Mouse (Mus musculus): ENCODE measurements around the gene Dnah9. TPM values are rescaled to one million over a fixed set of nuclear protein-coding genes. Genes with fewer than 3 reads are reported as not detected.
A peak's percentile ranks its signal among the peaks of the same experiment; 100 is the strongest.

Gene Dnah9
- polyA plus RNA-seq, 1 experiment: 0.06 TPM

DNA sequence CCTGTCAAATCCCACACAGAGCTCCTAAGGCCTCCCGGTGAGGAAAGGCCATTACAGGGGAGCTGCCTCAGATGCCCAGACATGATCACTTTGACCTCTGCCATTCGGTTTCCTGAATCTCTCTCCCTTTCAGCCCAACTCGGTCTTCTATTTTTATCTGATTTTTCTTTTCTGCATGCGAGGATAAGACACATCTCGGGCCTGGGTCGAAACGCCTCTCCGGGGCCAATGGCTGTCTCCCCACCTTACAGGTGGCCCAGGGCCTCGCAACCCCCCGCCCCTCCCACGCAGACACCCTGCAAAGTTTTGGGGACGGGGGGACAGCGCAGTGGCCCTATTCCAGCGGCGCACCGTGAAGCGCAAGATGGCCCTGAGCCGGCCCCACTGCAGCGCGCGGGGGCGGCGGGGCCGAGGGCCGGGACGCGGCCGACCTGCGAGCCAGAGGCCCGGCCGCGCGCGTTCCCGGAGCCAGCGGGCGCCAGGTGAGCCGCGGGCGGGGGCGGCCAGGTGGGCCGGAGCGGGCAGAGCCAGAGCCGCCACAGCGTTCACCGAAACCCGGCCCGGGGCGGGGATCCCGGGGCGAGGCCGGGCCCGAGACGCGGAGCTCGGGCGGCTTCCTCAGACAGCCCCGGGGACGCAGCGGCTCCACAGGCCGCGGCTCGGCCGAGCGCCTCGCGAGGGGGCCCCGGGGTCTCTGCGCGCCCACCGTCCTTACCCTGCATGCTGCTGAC is 380.8 kb downstream of the Dnah9 start:
- Histone ChIP-seq H3K27ac (ENCODE audit: insufficient read depth, low read length) (peak overlapping the region; percentile 81), H3K27me3 (ENCODE audit: control insufficient read depth, insufficient read depth, low read length) (no peaks in the 10 kb centered on the region), H3K36me3 (ENCODE audit: control insufficient read depth, insufficient read depth, low read length) (no peaks in the 10 kb centered on the region), H3K4me3 (ENCODE audit: extremely low read depth, insufficient read depth, insufficient read length) (peak overlapping the region; percentile 76), H3K4me1 (ENCODE audit: control insufficient read depth, insufficient read depth, insufficient read length) (peaks cover 3% of the 10 kb centered on the region; the same call in 1 of the 2 replicates)
- under 1% methylated on average over 55 of the region's 71 CpGs for WGBS
- TF ChIP-seq CTCF (IDR thresholded peaks at IDR 0.05; ENCODE audit: extremely low read depth, insufficient read depth, insufficient read length, insufficient replicate concordance) (no peak), POLR2A (IDR thresholded peaks at IDR 0.05; ENCODE audit: low read depth, low read length) (no peak)
- DNase-seq (ENCODE audit: low read depth in 1 of 2, low spot score in 2 of 2): no peak

DNA sequence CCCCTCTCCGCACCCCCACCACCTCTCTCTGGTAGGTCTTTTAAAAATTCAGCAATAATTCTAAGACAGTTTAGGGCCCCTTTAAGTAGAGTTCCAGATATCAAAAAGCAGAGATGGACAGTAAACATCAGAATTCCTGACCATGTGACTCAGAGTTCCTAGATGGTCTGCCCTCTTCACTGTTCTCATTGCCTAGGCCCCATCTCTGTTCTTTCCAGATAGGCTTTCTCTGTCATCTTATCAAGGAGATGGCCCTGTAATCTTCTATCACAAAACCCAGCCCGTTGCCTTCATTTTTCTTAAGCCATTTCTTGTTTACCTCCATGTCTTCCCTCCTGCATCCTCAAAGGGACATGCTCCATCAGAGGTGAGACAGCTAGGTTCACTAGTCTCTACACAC is 382.2 kb downstream of the Dnah9 start:
- no peaks in the 10 kb centered on the region for H3K27me3 ChIP-seq (ENCODE audit: control insufficient read depth, insufficient read depth, low read length)
- no peaks in the 10 kb centered on the region for H3K36me3 ChIP-seq (ENCODE audit: control insufficient read depth, insufficient read depth, low read length)
- H3K4me3 ChIP-seq (ENCODE audit: extremely low read depth, insufficient read depth, insufficient read length): no peak overlapping the region
- DNase-seq (ENCODE audit: low read depth in 1 of 2, low spot score in 2 of 2): no peak
- no peak for TF ChIP-seq POLR2A (IDR thresholded peaks at IDR 0.05; ENCODE audit: low read depth, low read length)
- 85% methylated on average over 2 of the region's 2 CpGs for WGBS
- H3K27ac ChIP-seq (ENCODE audit: insufficient read depth, low read length): no peak overlapping the region
- H3K4me1 ChIP-seq (ENCODE audit: control insufficient read depth, insufficient read depth, insufficient read length): peaks cover 3% of the 10 kb centered on the region; the same call in 1 of the 2 replicates

DNA sequence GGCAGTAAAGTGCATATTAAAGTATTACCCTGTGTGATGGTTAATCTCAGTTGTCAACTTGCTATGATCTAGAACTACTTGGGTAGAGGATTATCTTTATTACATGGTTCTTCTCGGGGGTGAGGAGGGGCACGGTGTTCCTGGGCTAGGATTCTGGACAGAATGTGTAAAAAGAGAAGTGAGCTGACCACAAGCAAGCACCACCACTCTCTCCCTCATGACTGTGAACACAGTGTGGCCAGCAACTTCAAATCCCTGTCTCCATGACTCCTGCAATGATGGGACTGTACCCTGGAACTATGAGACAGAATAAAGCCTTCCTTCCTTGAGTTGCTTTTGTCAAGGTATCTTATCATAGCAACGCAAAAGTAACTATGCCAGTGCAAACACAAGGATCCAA is 386.8 kb downstream of the Dnah9 start:
- Histone ChIP-seq H3K36me3 (ENCODE audit: control insufficient read depth, insufficient read depth, low read length) (peaks cover 5% of the 10 kb centered on the region), H3K4me3 (ENCODE audit: extremely low read depth, insufficient read depth, insufficient read length) (no peak overlapping the region), H3K27ac (ENCODE audit: insufficient read depth, low read length) (no peak overlapping the region), H3K27me3 (ENCODE audit: control insufficient read depth, insufficient read depth, low read length) (no peaks in the 10 kb centered on the region), H3K4me1 (ENCODE audit: control insufficient read depth, insufficient read depth, insufficient read length) (peaks cover 10% of the 10 kb centered on the region; the same call in 1 of the 2 replicates)
- no peak for DNase-seq (ENCODE audit: low read depth in 1 of 2, low spot score in 2 of 2)
- WGBS: 72% methylated on average over 3 of the region's 3 CpGs
- no peak for TF ChIP-seq CTCF (IDR thresholded peaks at IDR 0.05; ENCODE audit: extremely low read depth, insufficient read depth, insufficient read length, insufficient replicate concordance)

Measured in spleen, adult 2 months (tissue).